Mouse (Mus musculus) small intestine, adult 2 months (tissue): ENCODE measurements at regions not wholly inside any gene's neighbourhood (a gene's known extent, or its start where the extent isn't known, plus 50 kb on each side); places are given as distances from the start of the nearest gene placed in this dataset.

Source experiments
- CTCF ChIP-seq: fragments of 200-500 bp; IDR thresholded peaks from 2 replicates; pipeline ENCODE4 v1.5.1; 2012; ENCODE audit warnings: low read depth, mild to moderate bottlenecking, control low read depth, inconsistent platforms, low read length, moderate library complexity, mixed read lengths; ENCODE audit not compliant: insufficient replicate concordance, insufficient read length; ENCODE audit errors: extremely low read depth
- POLR2A ChIP-seq: fragments of 200-500 bp; IDR thresholded peaks from 2 replicates; pipeline ENCODE4 v1.6.1; 2012; ENCODE audit warnings: low read depth, mild to moderate bottlenecking, control low read depth, inconsistent platforms, low read length, moderate library complexity

GRCm38 (mm10) chr4:82161818-82162217 lies 543.7 kb downstream of the Nfib start:
- TF ChIP-seq POLR2A (no peak), CTCF (no peak)
